Mouse (Mus musculus): ENCODE measurements around the gene Trim60. TPM values are rescaled to one million over a fixed set of nuclear protein-coding genes. Genes with fewer than 3 reads are reported as not detected.
A peak's percentile ranks its signal among the peaks of the same experiment; 100 is the strongest.

Gene Trim60
- polyA plus RNA-seq, 1 experiment from 2014 or later, result not detected

DNA sequence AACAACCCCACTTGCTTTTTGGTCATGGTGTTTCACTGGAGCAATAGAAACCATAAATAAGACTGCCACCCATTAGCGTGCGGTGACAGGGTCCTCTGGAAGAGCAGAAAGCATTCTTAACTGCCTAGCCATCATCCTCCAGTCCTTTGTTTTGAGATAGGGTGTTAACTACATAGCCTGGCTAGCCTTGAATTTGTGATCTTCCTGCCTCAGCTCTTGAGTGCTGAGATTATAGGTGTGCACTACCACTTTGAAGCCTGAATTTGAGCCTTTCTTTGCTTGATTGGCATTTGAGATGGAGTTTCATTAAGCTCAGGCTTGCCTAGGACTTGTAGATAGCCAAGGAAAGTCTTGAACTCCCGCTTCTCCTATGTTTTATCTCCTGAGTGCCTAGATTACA, 35.2 kb upstream of the Trim60 start:
- 88% methylated on average over 3 of the region's 3 CpGs for WGBS
- no peak overlapping the region for H3K4me3 ChIP-seq (ENCODE audit: control insufficient read depth in 1 of 2, insufficient read depth in 1 of 2, low read depth in 1 of 2, low read length in 2 of 2)
- H3K9me3 ChIP-seq (ENCODE audit: control insufficient read depth, low read length), result no peaks in the 10 kb centered on the region
- H3K9ac ChIP-seq (ENCODE audit: low read length), result no peak overlapping the region
- H3K4me2 ChIP-seq (ENCODE audit: low read length), result no peak overlapping the region
- H3K4me1 ChIP-seq (ENCODE audit: control insufficient read depth in 2 of 2, insufficient read depth in 2 of 2, low read length in 2 of 2), result no peaks in the 10 kb centered on the region
- no peaks in the 10 kb centered on the region for H3K36me3 ChIP-seq (ENCODE audit: control insufficient read depth, insufficient read depth, low read length)
- no peaks in the 10 kb centered on the region for H3K27me3 ChIP-seq (ENCODE audit: control insufficient read depth, insufficient read depth, low read length)
- ATAC-seq (ENCODE audit: insufficient number of reproducible peaks, insufficient read depth, low FRiP score, low read depth), result no peak
- H3K27ac ChIP-seq (replicated peaks in 1 of 2; ENCODE audit: control insufficient read depth in 1 of 2, insufficient read depth in 1 of 2, low read depth in 2 of 2, low read length in 2 of 2), result no peak overlapping the region

DNA sequence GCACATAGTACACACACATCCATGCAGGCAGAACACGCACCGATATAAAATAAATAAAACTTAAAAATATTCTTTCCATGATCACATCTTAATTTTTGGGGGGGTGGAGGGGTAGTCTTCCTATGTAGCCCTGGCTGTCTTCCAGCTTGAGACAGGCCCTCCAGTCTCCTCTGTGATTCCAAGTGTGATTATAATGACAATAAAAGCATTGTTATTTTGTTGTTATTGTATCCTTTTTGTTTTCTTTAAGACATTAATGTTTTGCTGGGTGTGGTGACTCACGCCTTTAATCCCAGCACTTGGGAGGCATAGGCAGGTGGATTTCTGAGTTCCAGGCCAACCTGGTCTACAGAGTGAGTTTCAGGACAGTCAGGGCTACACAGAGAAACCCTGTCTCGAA, 29.4 kb upstream of the Trim60 start:
- H3K27ac ChIP-seq (replicated peaks in 1 of 2; ENCODE audit: control insufficient read depth in 1 of 2, insufficient read depth in 1 of 2, low read depth in 2 of 2, low read length in 2 of 2), result no peak overlapping the region
- no peaks in the 10 kb centered on the region for H3K36me3 ChIP-seq (ENCODE audit: control insufficient read depth, insufficient read depth, low read length)
- no peak overlapping the region for H3K4me2 ChIP-seq (ENCODE audit: low read length)
- no peaks in the 10 kb centered on the region; a peak in 1 of 4 replicates for H3K4me1 ChIP-seq (ENCODE audit: control insufficient read depth in 2 of 2, insufficient read depth in 2 of 2, low read length in 2 of 2)
- no peak overlapping the region for H3K9ac ChIP-seq (ENCODE audit: low read length)
- H3K27me3 ChIP-seq (ENCODE audit: control insufficient read depth, insufficient read depth, low read length), result no peaks in the 10 kb centered on the region
- no peaks in the 10 kb centered on the region for H3K9me3 ChIP-seq (ENCODE audit: control insufficient read depth, low read length)
- no peak for ATAC-seq (ENCODE audit: insufficient number of reproducible peaks, insufficient read depth, low FRiP score, low read depth)
- no peak overlapping the region for H3K4me3 ChIP-seq (ENCODE audit: control insufficient read depth in 1 of 2, insufficient read depth in 1 of 2, low read depth in 1 of 2, low read length in 2 of 2)
- WGBS, result 83% methylated on average over 4 of the region's 4 CpGs

DNA sequence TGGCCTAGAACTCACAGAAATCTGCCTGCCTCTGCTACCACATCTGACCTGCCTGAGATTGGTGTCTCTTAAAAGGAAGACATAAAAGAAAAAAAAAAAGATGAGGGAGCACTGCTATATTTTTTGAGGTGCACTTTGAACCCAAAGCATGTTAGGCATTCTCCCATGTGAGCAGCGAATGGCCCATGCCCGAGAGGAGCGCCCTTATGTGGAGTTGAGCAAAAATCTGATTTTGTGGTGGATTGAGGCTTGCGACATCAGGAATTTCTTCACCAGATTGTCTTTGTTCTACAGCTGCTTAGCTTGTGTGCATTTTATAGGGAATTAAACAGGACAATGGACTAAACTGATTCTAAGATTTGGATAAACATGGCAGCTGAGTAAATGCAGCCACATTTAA, 28.8 kb upstream of the Trim60 start:
- no peaks in the 10 kb centered on the region for H3K9me3 ChIP-seq (ENCODE audit: control insufficient read depth, low read length)
- WGBS, result 94% methylated on average over 4 of the region's 4 CpGs
- H3K4me2 ChIP-seq (ENCODE audit: low read length), result no peak overlapping the region
- no peak for ATAC-seq (ENCODE audit: insufficient number of reproducible peaks, insufficient read depth, low FRiP score, low read depth)
- H3K9ac ChIP-seq (ENCODE audit: low read length), result no peak overlapping the region
- no peak overlapping the region for H3K4me3 ChIP-seq (ENCODE audit: control insufficient read depth in 1 of 2, insufficient read depth in 1 of 2, low read depth in 1 of 2, low read length in 2 of 2)
- H3K36me3 ChIP-seq (ENCODE audit: control insufficient read depth, insufficient read depth, low read length), result no peaks in the 10 kb centered on the region
- no peak overlapping the region for H3K27ac ChIP-seq (replicated peaks in 1 of 2; ENCODE audit: control insufficient read depth in 1 of 2, insufficient read depth in 1 of 2, low read depth in 2 of 2, low read length in 2 of 2)
- H3K27me3 ChIP-seq (ENCODE audit: control insufficient read depth, insufficient read depth, low read length), result no peaks in the 10 kb centered on the region
- no peaks in the 10 kb centered on the region; a peak in 1 of 4 replicates for H3K4me1 ChIP-seq (ENCODE audit: control insufficient read depth in 2 of 2, insufficient read depth in 2 of 2, low read length in 2 of 2)

DNA sequence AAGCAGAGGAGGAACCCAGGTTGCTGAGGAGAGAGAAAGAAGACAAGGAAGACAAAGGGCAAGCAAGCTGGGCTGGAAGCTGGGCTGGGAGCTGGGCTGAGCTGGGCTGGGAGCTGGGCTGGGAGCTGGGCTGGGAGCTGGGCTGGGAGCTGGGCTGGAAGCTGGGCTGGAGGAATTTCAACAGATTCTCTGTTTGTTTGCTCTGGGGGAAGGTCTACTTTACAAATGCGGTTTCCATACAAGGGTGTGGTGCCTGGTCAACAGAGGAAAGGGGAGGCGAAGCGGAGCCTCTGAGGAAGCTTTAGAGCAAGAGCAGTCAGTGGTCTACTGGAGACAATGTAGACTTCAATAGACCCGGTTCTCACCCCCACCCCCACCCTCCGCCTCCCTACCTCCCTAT, 28.2 kb upstream of the Trim60 start:
- Histone ChIP-seq H3K9ac (ENCODE audit: low read length) (no peak overlapping the region), H3K4me1 (ENCODE audit: control insufficient read depth in 2 of 2, insufficient read depth in 2 of 2, low read length in 2 of 2) (no peaks in the 10 kb centered on the region; a peak in 1 of 4 replicates), H3K27me3 (ENCODE audit: control insufficient read depth, insufficient read depth, low read length) (no peaks in the 10 kb centered on the region), H3K9me3 (ENCODE audit: control insufficient read depth, low read length) (no peaks in the 10 kb centered on the region), H3K4me3 (ENCODE audit: control insufficient read depth in 1 of 2, insufficient read depth in 1 of 2, low read depth in 1 of 2, low read length in 2 of 2) (no peak overlapping the region), H3K36me3 (ENCODE audit: control insufficient read depth, insufficient read depth, low read length) (no peaks in the 10 kb centered on the region), H3K4me2 (ENCODE audit: low read length) (peak overlapping the region; percentile 34), H3K27ac (replicated peaks in 1 of 2; ENCODE audit: control insufficient read depth in 1 of 2, insufficient read depth in 1 of 2, low read depth in 2 of 2, low read length in 2 of 2) (no peak overlapping the region)
- WGBS, result 42% methylated on average over 5 of the region's 5 CpGs
- ATAC-seq (ENCODE audit: insufficient number of reproducible peaks, insufficient read depth, low FRiP score, low read depth), result no peak

DNA sequence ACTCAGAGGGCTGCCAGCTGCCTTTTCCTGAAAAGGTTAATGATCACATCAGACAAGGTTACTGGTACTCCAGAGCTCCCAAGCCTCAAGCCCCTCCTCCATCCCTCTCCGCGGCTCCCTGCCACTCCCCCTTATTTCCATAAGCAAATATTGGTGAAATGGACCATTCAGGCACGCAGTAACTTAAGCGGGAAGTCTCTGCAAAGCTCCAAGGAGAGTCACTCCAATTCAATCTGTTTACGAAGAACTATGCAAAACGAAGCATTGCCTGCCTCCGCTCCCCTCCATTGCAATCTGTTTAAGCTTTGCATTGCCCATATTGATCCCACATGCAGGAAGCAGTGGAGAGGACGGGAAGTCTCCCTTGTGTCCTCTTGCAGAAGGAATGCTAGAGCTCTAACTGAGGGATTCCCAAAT, 18.7 kb upstream of the Trim60 start, which contains the start of gene Apela:
TSS of gene Apela (minus strand) at position 220 of the 417 bp plus-strand sequence.
- Histone ChIP-seq H3K36me3 (ENCODE audit: control insufficient read depth, insufficient read depth, low read length) (no peaks in the 10 kb centered on the region), H3K9ac (ENCODE audit: low read length) (peak within 1 kb of the TSS; percentile 30), H3K27ac (replicated peaks in 1 of 2; ENCODE audit: control insufficient read depth in 1 of 2, insufficient read depth in 1 of 2, low read depth in 2 of 2, low read length in 2 of 2) (no peak within 1 kb of the TSS), H3K4me2 (ENCODE audit: low read length) (peak within 1 kb of the TSS; percentile 73), H3K4me3 (ENCODE audit: control insufficient read depth in 1 of 2, insufficient read depth in 1 of 2, low read depth in 1 of 2, low read length in 2 of 2) (peak within 1 kb of the TSS; percentile 28 to 43), H3K4me1 (ENCODE audit: control insufficient read depth in 2 of 2, insufficient read depth in 2 of 2, low read length in 2 of 2) (peaks cover 2% of the 10 kb centered on the region in 2 experiments; a peak in 1 of 4 replicates), H3K27me3 (ENCODE audit: control insufficient read depth, insufficient read depth, low read length) (no peaks in the 10 kb centered on the region), H3K9me3 (ENCODE audit: control insufficient read depth, low read length) (no peaks in the 10 kb centered on the region)
- peak; percentile 54; the same call in 1 of the 2 replicates for ATAC-seq (ENCODE audit: insufficient number of reproducible peaks, insufficient read depth, low FRiP score, low read depth)
- under 1% methylated on average over 8 of the region's 8 CpGs for WGBS

DNA sequence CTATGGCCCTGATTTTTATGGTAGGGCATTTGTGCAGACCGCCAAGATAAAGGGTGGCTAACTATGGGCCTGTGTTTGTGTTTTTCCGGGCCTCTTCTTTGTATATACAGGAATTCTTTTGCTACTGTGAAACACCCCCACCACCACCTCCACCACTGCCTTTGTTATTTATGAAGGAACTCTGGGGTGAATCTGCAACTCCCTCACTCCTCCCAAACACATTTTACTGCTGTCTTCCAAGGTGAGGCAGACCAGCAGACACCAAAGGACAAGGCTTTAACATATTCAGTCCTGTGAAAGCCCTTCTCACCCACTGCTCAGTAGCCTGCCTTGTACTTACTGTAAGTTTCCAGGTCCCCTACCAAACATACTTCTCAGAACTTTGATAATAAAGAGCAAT, 15.8 kb upstream of the Trim60 start:
- no peak overlapping the region for H3K27ac ChIP-seq (replicated peaks in 1 of 2; ENCODE audit: control insufficient read depth in 1 of 2, insufficient read depth in 1 of 2, low read depth in 2 of 2, low read length in 2 of 2)
- no peak overlapping the region for H3K4me2 ChIP-seq (ENCODE audit: low read length)
- no peak for ATAC-seq (ENCODE audit: insufficient number of reproducible peaks, insufficient read depth, low FRiP score, low read depth)
- no peaks in the 10 kb centered on the region for H3K9me3 ChIP-seq (ENCODE audit: control insufficient read depth, low read length)
- H3K4me1 ChIP-seq (ENCODE audit: control insufficient read depth in 2 of 2, insufficient read depth in 2 of 2, low read length in 2 of 2), result peaks cover 2% of the 10 kb centered on the region in 2 experiments; a peak in 1 of 4 replicates
- WGBS, result 66% methylated on average over 2 of the region's 2 CpGs
- no peaks in the 10 kb centered on the region for H3K36me3 ChIP-seq (ENCODE audit: control insufficient read depth, insufficient read depth, low read length)
- no peak overlapping the region for H3K4me3 ChIP-seq (ENCODE audit: control insufficient read depth in 1 of 2, insufficient read depth in 1 of 2, low read depth in 1 of 2, low read length in 2 of 2)
- H3K9ac ChIP-seq (ENCODE audit: low read length), result no peak overlapping the region
- no peaks in the 10 kb centered on the region for H3K27me3 ChIP-seq (ENCODE audit: control insufficient read depth, insufficient read depth, low read length)

DNA sequence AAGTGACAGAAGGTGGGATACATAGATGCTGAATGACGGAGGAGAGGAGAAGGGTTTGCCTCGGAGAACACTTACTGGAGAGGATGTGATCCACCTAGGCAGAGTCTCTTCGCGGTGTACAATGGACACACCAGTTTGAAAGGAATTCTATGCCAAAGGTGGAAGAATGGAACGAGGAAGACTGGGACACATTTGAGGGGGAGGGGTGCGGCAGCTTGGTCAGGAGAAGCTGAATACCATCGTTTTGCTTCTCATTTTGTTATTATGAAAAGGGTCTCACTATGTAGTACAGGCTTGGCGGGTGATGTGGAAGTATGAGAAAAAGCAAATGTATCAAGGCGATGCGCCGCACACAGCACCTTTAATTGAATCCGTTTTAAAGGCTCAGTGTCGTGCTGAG, 14.7 kb upstream of the Trim60 start:
- 82% methylated on average over 13 of the region's 13 CpGs for WGBS
- no peaks in the 10 kb centered on the region for H3K9me3 ChIP-seq (ENCODE audit: control insufficient read depth, low read length)
- no peak overlapping the region for H3K27ac ChIP-seq (replicated peaks in 1 of 2; ENCODE audit: control insufficient read depth in 1 of 2, insufficient read depth in 1 of 2, low read depth in 2 of 2, low read length in 2 of 2)

DNA sequence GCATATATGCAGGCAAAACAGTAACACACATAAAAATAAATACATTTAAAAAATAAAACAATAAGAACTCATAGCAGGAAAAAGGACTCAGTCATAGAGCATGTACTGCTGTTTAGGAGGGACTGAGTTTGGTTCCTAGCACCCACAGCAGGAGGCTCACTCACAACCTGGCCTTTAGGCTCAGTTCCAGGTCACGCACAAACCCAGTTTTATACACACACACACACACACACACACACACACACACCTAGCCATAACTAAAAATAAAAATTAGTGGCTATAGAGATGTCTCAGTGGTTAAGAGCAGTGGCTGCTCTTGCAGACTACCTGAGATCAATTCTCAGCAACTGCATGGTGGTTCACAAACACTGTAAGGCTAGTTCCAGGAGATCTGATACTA, 13.7 kb upstream of the Trim60 start:
- H3K9me3 ChIP-seq (ENCODE audit: control insufficient read depth, low read length), result no peaks in the 10 kb centered on the region
- H3K9ac ChIP-seq (ENCODE audit: low read length), result no peak overlapping the region
- no peaks in the 10 kb centered on the region for H3K27me3 ChIP-seq (ENCODE audit: control insufficient read depth, insufficient read depth, low read length)
- no peak overlapping the region for H3K27ac ChIP-seq (replicated peaks in 1 of 2; ENCODE audit: control insufficient read depth in 1 of 2, insufficient read depth in 1 of 2, low read depth in 2 of 2, low read length in 2 of 2)
- ATAC-seq (ENCODE audit: insufficient number of reproducible peaks, insufficient read depth, low FRiP score, low read depth), result no peak
- peaks cover under 1 to 2% of the 10 kb centered on the region in 2 experiments; a peak in 1 of 4 replicates for H3K4me1 ChIP-seq (ENCODE audit: control insufficient read depth in 2 of 2, insufficient read depth in 2 of 2, low read length in 2 of 2)
- 85% methylated on average over 1 of the region's 1 CpGs for WGBS
- H3K4me3 ChIP-seq (ENCODE audit: control insufficient read depth in 1 of 2, insufficient read depth in 1 of 2, low read depth in 1 of 2, low read length in 2 of 2), result no peak overlapping the region
- no peaks in the 10 kb centered on the region for H3K36me3 ChIP-seq (ENCODE audit: control insufficient read depth, insufficient read depth, low read length)
- no peak overlapping the region for H3K4me2 ChIP-seq (ENCODE audit: low read length)

More for the DNA sequence above, 14.7 kb upstream of the Trim60 start:
- Histone ChIP-seq H3K4me2 (ENCODE audit: low read length) (no peak overlapping the region), H3K36me3 (ENCODE audit: control insufficient read depth, insufficient read depth, low read length) (no peaks in the 10 kb centered on the region), H3K27me3 (ENCODE audit: control insufficient read depth, insufficient read depth, low read length) (no peaks in the 10 kb centered on the region), H3K4me1 (ENCODE audit: control insufficient read depth in 2 of 2, insufficient read depth in 2 of 2, low read length in 2 of 2) (peaks cover 2% of the 10 kb centered on the region in 2 experiments; a peak in 1 of 4 replicates), H3K4me3 (ENCODE audit: control insufficient read depth in 1 of 2, insufficient read depth in 1 of 2, low read depth in 1 of 2, low read length in 2 of 2) (no peak overlapping the region), H3K9ac (ENCODE audit: low read length) (no peak overlapping the region)
- ATAC-seq (ENCODE audit: insufficient number of reproducible peaks, insufficient read depth, low FRiP score, low read depth), result no peak
